Mouse (Mus musculus) NIH3T3 (cell line): Measurements from ENCODE around the gene Gm3558.
"Not testable (repeated sequence)": the region's sequence is repeated elsewhere in the genome, so short reads cannot be mapped to it uniquely, and the experiment has no call there.

Experiments
- DNase-seq: peaks from one replicate; pipeline ENCODE4 v3.0.0-alpha.2; 2012; ENCODE audit warnings: low read depth

The Gm3558 gene

DNA sequence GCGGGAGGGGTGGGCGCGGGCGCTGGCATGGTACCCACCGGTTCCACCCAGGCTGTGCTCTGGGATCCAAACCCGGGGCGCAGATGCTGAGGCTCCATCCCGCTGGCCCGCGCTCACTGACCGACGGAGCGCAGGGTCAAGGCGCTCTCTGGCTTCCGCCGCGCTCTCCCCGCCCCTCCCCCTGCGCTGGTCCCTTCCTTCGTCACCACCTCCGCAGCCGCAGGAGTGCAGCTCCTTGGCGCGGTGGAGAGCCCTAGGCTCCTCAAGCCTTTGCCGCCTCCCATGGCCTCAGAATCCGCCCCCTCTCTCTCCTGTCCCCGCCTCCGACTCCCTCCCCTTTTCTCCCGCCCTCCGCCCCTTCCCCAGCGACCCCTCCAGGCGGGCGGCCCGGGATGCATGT, at the start of gene Gm3558:
Gm3558 (minus strand) TSS at position 185 of the 400 bp plus-strand sequence.
- DNase-seq: not testable (repeated sequence)

DNA sequence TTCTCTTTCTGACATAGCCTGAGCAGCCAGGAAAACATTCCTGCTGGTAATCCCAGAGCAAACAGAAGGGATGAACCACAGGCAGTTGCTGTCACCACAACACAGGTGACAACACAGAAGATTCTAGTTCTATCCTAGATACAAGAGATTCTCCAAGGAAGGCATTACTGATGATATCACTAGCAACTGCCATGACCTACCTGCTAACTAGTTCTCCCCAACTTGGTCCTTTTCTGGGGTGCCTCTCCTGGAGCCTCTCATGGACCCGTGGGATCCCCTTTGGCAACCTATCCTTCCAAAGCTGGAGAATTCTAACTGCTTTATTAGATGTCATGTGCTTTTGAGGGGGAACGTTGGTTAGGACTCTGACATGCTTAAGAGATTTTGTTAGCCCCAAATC, 27.1 kb upstream of the Gm3558 start, which contains the start of gene Gm10338:
Gm10338 (minus strand) TSS at position 101 of the 400 bp plus-strand sequence.
- DNase-seq: not testable (repeated sequence)

DNA sequence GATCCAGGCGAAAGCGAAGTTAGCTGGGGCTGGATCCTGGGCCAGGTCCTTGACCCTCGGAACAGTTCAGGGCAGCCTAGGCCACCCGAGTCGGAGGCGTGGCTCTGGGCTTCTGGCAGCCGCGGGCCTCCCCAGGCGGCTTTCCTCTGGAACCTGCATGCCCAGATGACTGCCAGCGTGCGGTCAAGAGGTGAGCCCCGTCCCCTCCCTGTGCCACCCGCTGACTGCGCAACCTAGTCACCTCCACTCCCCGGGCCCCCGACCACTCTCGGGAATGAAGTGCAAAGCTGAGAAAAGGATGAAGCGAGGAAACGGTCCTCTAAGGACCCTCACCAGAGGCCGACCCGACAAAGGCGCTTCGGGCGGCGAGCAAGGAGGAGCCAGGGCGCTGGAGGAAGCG, 476 bp downstream of the Gm3558 start:
- DNase-seq: not testable (repeated sequence)

DNA sequence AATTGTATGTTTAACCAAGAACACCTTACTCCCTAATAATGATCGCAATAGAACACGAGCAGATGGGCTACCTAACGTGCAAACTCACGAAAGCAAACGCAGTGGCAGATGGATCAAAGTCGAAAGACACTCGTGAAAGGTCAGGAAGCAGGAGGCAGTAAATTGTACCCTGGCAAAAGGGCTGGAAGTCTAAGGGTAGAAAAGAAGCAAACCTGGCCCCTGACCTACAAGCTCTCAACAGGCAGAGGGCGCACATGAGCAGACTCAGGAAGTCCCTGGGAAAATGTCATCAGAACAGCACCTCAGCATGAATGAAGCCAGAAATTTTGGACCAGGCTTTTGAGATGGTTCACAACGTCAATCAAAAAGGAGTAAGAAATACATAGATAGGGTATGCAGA, 1.1 kb downstream of the Gm3558 start:
- DNase-seq: not testable (repeated sequence)
